Mouse (Mus musculus): ENCODE measurements around the gene Cox19. TPM values are rescaled to one million over a fixed set of nuclear protein-coding genes. Genes with fewer than 3 reads are reported as not detected.

The Cox19 gene
- total and polyA plus RNA-seq, 3 experiments: 53.0 to 73.2 TPM; not detected in 1

DNA sequence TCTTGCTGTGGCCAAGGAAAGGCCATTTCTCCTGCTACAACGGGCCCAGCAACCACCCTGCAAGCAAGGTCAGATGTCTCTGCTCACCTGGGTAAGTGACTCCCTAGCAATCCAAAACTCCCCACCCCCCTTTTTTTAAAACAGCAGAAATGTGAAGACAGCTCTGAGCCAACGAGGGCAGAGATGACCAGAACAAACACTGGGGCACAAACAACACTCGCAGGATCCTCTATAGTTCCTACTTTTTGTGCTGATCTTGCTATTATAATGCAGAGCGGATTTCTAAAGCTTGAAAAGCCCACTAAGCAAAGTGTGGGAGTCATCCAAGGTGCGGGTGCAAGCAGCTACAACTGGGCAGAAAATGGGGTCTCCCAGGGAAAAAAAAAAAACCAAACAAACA is 19.9 kb upstream of the Cox19 start:
- H3K9me3 ChIP-seq (replicated peaks; ENCODE audit: insufficient read depth, low read length): no peaks in the 10 kb centered on the region
- H3K79me2 ChIP-seq (ENCODE audit: control insufficient read depth, insufficient read depth, low read length, poor library complexity): peaks cover 2% of the 10 kb centered on the region; the same call in 1 of the 2 replicates
- peaks cover 0 to 5% of the 10 kb centered on the region in 2 experiments; a peak in 2 of 4 replicates for H3K4me1 ChIP-seq (ENCODE audit: control insufficient read depth in 1 of 2, insufficient read depth in 2 of 2, low read length in 2 of 2)
- H3K36me3 ChIP-seq (ENCODE audit: control insufficient read depth in 1 of 2, insufficient read depth in 2 of 2, low read length in 2 of 2): no peaks in the 10 kb centered on the region
- H3K27ac ChIP-seq (ENCODE audit: control insufficient read depth, low read depth, low read length): no peak overlapping the region
- no peak for DNase-seq (ENCODE audit: low read depth, low spot score)
- no peak overlapping the region; the same call in 1 of the 2 replicates for H3K9ac ChIP-seq (ENCODE audit: control insufficient read depth, low read depth, low read length, poor library complexity, severe bottlenecking)
- no peaks in the 10 kb centered on the region for H3K27me3 ChIP-seq (ENCODE audit: control insufficient read depth in 1 of 2, insufficient read depth in 2 of 2, low read length in 2 of 2)
- TF ChIP-seq ELF1 (IDR thresholded peaks at IDR 0.05; ENCODE audit: low read depth, low read length) (no peak), MAFK (IDR thresholded peaks at IDR 0.05; ENCODE audit: borderline replicate concordance, low read depth, low read length) (0 out of 2 replicates have a peak, but pooled peaks have one; percentile 13), SMC3 (IDR thresholded peaks at IDR 0.05; ENCODE audit: low read depth, low read length) (no peak)
- H3K4me3 ChIP-seq (ENCODE audit: control insufficient read depth in 1 of 2, insufficient read depth in 1 of 2, low read depth in 2 of 2, low read length in 2 of 2): no peak overlapping the region

DNA sequence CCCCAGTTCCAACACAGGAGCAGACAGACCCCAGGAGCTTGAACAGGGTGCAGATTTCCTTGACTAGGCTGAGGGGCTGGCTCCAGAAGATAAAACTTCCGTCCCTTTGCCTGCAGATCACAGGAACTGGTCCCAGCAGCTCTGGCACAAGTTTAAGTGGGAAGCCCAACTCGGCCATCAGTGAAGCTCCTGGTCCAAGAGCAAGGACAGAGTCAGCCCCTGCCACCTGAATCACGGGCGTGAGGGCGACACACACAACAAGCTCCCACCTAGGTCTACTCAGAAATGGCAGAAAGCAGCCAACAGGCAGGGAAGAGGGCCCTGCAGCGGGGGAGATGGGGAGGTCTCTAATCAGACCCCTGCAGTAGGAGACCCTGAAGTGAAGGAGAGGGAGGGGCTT is 19.1 kb upstream of the Cox19 start:
- H3K4me3 ChIP-seq (ENCODE audit: control insufficient read depth in 1 of 2, insufficient read depth in 1 of 2, low read depth in 2 of 2, low read length in 2 of 2): no peak overlapping the region
- H3K27ac ChIP-seq (ENCODE audit: control insufficient read depth, low read depth, low read length): no peak overlapping the region
- no peak overlapping the region for H3K9ac ChIP-seq (ENCODE audit: control insufficient read depth, low read depth, low read length, poor library complexity, severe bottlenecking)
- no peaks in the 10 kb centered on the region for H3K9me3 ChIP-seq (replicated peaks; ENCODE audit: insufficient read depth, low read length)
- H3K4me1 ChIP-seq (ENCODE audit: control insufficient read depth in 1 of 2, insufficient read depth in 2 of 2, low read length in 2 of 2): peaks cover 0 to 5% of the 10 kb centered on the region in 2 experiments; a peak in 2 of 4 replicates
- no peak for DNase-seq (ENCODE audit: low read depth, low spot score)
- H3K79me2 ChIP-seq (ENCODE audit: control insufficient read depth, insufficient read depth, low read length, poor library complexity): peaks cover 2% of the 10 kb centered on the region; the same call in 1 of the 2 replicates
- H3K27me3 ChIP-seq (ENCODE audit: control insufficient read depth in 1 of 2, insufficient read depth in 2 of 2, low read length in 2 of 2): no peaks in the 10 kb centered on the region
- no peaks in the 10 kb centered on the region; a peak in 1 of 4 replicates for H3K36me3 ChIP-seq (ENCODE audit: control insufficient read depth in 1 of 2, insufficient read depth in 2 of 2, low read length in 2 of 2)
- no peak for TF ChIP-seq NELFE (IDR thresholded peaks at IDR 0.05; ENCODE audit: low read depth, low read length)
- TF ChIP-seq POLR2AphosphoS2 (IDR thresholded peaks at IDR 0.05; ENCODE audit: low read length): no peak
- no peak for TF ChIP-seq NRF1 (IDR thresholded peaks at IDR 0.05; ENCODE audit: insufficient read depth, low read depth, low read length, poor library complexity, severe bottlenecking)
- no peak for TF ChIP-seq CHD1 (IDR thresholded peaks at IDR 0.05; ENCODE audit: low read depth, low read length)

DNA sequence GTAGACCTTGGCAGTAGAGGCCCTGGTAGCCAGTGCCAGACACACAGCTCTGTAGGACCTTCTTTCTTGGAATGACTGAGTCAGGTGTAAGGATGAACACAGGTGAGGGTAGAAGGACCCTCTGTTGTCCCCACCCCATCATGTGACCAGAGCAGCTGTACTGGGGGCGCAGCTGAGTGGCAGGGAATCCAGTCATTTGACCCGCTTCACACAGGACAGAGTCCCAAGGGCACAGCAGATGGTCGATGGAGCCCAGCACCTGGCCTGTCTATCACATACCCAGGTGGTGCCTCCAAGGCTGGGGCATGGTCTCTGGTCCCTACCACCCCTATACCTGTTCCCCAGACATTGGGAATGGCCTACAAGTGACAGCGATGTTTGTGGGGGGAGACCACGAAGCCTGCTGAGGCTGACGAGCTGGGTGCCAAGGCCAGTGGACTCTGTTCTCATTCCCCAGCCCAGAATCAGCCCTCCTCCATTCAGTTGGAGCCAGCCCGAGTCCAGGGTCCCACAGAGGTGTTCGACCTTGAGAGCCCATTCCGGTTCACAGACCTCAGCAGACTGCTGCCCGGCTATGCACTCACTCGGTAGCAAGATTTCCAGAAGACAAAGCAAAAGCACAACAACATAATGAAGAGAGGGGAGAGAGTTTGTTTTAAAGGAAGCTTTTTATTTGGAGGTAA is 17.6 kb upstream of the Cox19 start:
- Histone ChIP-seq H3K9me3 (replicated peaks; ENCODE audit: insufficient read depth, low read length) (no peaks in the 10 kb centered on the region), H3K4me3 (ENCODE audit: control insufficient read depth in 1 of 2, insufficient read depth in 1 of 2, low read depth in 2 of 2, low read length in 2 of 2) (no peak overlapping the region), H3K4me1 (ENCODE audit: control insufficient read depth in 1 of 2, insufficient read depth in 2 of 2, low read length in 2 of 2) (peaks cover 0 to 5% of the 10 kb centered on the region in 2 experiments; a peak in 2 of 4 replicates), H3K27me3 (ENCODE audit: control insufficient read depth in 1 of 2, insufficient read depth in 2 of 2, low read length in 2 of 2) (no peaks in the 10 kb centered on the region), H3K9ac (ENCODE audit: control insufficient read depth, low read depth, low read length, poor library complexity, severe bottlenecking) (no peak overlapping the region), H3K36me3 (ENCODE audit: control insufficient read depth in 1 of 2, insufficient read depth in 2 of 2, low read length in 2 of 2) (no peaks in the 10 kb centered on the region; a peak in 1 of 4 replicates), H3K79me2 (ENCODE audit: control insufficient read depth, insufficient read depth, low read length, poor library complexity) (peaks cover 2% of the 10 kb centered on the region; the same call in 1 of the 2 replicates), H3K27ac (ENCODE audit: control insufficient read depth, low read depth, low read length) (no peak overlapping the region)
- DNase-seq (ENCODE audit: low read depth, low spot score): no peak
- no peak for TF ChIP-seq USF1 (IDR thresholded peaks at IDR 0.05; ENCODE audit: low read depth, low read length)
